Mouse (Mus musculus) Patski (cell line): Measurements from ENCODE around the gene Aldob. TPM values are rescaled to one million over a fixed set of nuclear protein-coding genes. Genes with fewer than 3 reads are reported as not detected.

Experiments used
- ATAC-seq: fragments of 100-300 bp; one replicate; pipeline ENCODE4 v1.8.0; 2021
- CTCF ChIA-PET: fragments of 350-600 bp; sonication (Branson Sonifier 250); formaldehyde crosslinking; loops from one replicate; lab custom pipeline; 2022; ENCODE audit warnings: inconsistent platforms; lab: Charles Lee
- POLR2A ChIA-PET: fragments of 350-600 bp; sonication (Branson Sonifier 250); formaldehyde crosslinking; loops from one replicate; lab custom pipeline; 2022; ENCODE audit warnings: antibody characterized with exemption, inconsistent platforms; lab: Charles Lee
- DNase-seq: peaks from one replicate; pipeline ENCODE4 v3.0.0-alpha.2; 2011; ENCODE audit warnings: low read depth, low spot score
- H3K27me3 ChIP-seq: fragments of 371-371 bp; one replicate; pipeline ENCODE4 v1.5.1; 2021
- CTCF ChIP-seq: fragments of 100-300 bp; IDR thresholded peaks from one replicate; pipeline ENCODE4 v1.5.1; 2021
- in situ Hi-C: fragments of 300-500 bp; cut with MboI; formaldehyde crosslinking; loops from 3 replicates; pipeline ENCODE4 v1.11.1; 2018; ENCODE audit warnings: low pct_unique_long_range_greater_than_20kb, mixed read lengths
- polyA plus RNA-seq: library from polyadenylated mRNA; unstranded; gene quantifications from one replicate; pipeline ENCODE4 v1.2.3, GENCODE M21; 2021

The Aldob gene
- not detected for polyA plus RNA-seq

DNA sequence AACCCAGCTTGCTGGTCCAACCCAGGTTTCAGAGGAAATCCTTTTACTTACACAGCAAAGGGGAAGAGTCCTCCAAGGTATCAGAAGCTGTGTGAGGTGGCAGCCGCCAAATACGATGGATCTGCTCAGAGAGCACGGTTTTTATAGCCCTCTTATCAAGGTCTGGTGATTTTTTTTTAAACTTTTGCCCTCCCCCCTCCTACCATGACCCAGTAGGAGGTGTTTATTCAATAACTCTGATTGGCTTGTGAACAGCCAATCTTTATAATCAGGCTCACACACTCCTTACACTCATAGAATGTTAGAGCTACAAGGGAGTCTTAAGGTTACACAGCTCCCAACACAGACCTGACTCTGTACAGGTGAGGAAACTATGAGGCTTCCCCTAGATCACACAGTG is at the start of gene Aldob:
Aldob (minus strand) TSS at position 164 of the 400 bp plus-strand sequence.
- in situ Hi-C loops, result no loop called here
- CTCF ChIA-PET, result no interaction called here
- DNase-seq, result no peak
- POLR2A ChIA-PET, result no interaction called here
- H3K27me3 ChIP-seq, result peaks cover 3% of the 10 kb centered on the region
- ATAC-seq, result no peak
- TF ChIP-seq CTCF, result no peak

DNA sequence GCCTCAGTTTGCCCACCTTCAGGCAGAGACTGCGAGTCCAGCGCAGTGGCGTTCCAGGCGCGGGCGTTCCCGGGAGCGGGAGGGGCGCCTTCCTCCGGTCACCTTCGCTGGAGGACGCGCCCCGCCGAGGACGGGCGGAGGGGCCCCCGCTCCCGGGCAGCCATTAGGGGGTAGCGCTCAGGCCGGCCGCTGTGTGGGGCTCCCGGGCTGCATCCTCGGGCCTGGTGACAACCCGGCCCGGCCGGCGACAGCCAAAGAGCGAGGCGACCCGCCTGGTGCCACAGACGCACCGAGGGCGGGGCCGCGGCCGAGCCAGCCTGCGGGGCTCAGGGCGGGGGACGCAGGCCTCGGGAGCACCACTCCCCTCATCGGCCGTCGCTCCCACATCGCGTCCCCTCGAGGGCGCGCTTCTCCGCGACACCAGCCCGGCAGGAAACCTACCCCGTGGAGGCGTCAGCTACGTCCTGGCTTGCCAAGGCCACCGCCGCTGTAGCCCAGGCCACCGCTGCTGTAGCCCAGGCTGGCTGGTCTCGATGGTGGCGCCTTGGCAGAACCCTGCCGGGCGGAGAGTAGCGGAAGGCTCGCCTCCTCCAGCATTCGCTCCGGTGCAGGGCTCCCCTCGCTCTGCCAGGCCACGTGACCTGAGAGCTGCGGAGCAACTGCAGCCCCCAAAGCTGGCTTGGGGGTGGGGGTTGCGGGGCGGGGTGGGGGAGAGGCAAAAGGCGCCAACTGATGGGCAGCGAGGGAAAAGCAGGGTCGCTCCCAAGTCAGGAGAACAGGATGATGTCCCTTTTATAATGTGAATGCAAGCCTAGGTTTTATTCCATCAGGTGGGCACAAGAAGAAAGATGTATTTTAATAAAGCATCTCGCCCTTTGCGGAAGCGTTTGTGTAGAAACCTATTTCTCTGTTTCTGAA is 48.1 kb upstream of the Aldob start, which contains the start of gene Tmem246:
Tmem246 (minus strand) TSS at position 694 of the 918 bp plus-strand sequence.
- ChIA-PET POLR2A (no interaction called here), CTCF (no interaction called here)
- TF ChIP-seq CTCF, result no peak
- in situ Hi-C loops, result no loop called here
- ATAC-seq (peak; percentile 31), DNase-seq (no peak)
- peaks cover 32% of the 10 kb centered on the region for H3K27me3 ChIP-seq

DNA sequence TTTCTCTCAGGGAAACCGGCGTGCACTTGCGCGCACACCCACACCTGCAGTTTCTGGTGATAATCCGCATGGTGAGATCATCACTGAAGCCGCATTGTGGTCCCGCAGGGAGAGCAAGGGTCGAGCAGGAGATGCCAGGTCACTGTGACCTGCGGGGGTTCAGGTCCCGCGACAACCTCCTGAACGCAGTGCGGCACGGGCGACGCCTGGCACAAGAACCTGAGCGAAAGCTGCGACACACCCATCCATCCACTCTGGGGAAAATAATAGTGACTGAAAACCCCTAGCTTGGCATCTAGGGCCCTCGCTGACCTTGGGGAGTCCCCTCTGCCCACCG is 47.5 kb upstream of the Aldob start:
- TF ChIP-seq CTCF, result no peak
- peaks cover 32% of the 10 kb centered on the region for H3K27me3 ChIP-seq
- in situ Hi-C loops, result no loop called here
- ChIA-PET CTCF (no interaction called here), POLR2A (no interaction called here)
- ATAC-seq (no peak), DNase-seq (no peak)

DNA sequence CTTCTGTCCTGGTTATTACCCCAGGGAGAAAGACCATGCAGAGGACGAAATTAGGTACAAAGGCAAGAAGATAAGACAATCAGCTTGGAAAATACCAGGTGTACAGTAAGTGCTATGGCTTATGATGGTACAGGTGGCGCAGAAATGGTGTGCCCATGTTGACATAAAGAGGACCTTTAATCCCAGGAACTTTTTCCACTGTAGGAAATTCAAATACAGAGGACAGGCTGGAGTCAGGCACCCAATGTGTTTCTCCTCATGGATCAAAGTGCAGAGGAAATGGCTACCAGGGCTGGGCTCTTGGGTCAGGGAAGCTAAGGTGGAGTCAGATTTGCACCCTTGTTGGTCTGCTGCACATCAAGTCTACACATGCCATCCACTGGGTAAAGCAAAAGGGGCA is 40.8 kb upstream of the Aldob start:
- DNase-seq, result no peak
- no peak for ATAC-seq
- no peak for TF ChIP-seq CTCF
- POLR2A ChIA-PET, result no interaction called here
- peaks cover 5% of the 10 kb centered on the region for H3K27me3 ChIP-seq
- in situ Hi-C loops, result no loop called here
- CTCF ChIA-PET, result no interaction called here

DNA sequence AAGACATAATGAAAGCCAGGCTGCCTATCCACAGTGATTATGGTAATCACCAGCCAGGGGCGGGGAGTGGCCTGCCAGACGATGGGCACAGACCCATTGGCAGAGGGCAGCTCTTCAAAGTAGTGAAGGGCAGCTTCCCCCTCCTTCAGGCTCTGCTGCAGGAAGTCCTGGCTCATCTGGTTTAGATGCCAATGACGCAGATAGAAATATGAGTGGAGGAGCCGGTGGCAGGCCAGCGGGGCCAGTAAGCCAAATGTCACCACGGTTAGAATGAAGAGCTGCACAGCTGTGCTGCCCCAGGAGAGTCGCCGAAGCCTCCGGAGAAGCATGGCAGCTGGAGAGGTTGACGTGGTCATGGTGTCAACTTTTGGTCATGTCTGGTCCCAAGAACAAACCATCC is 37.5 kb upstream of the Aldob start:
- no peak for DNase-seq
- ATAC-seq, result no peak
- TF ChIP-seq CTCF, result no peak
- peaks cover 3% of the 10 kb centered on the region for H3K27me3 ChIP-seq
- in situ Hi-C loops, result no loop called here
- ChIA-PET CTCF (interaction anchor here (0.9 kb wide), 1 partner anchor 19 kb away, joined by 4 read pairs; no protein-coding TSS in a partner anchor), POLR2A (no interaction called here)

DNA sequence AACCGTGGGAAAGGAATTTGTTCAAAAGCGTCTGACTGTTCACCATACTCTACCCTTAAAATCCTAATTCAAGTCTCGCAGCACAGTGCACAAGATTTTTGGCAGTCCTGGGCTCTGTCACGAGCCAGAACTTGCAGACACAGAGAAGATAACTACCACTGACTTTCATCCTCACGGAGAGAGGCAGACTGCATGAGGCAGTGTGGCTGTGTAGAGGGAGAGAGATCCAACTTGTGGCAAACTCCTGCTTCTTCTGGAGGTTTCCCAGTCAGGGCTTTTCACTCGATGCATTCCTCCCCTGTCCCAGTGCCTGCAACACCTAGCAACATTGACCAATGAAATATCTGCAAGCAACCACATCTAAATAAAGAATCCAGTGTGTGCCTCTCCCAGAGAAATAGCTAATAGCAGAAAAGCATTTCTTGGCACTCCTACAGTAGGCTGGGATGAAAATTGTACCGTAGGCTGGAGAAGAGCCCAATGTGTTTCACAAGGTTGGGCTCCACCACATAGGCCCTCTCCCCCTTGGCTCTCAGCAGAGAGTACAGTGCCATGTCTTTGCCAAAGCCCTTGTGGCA is 36.3 kb upstream of the Aldob start:
- CTCF ChIA-PET, result no interaction called here
- no peak for ATAC-seq
- peaks cover 3% of the 10 kb centered on the region for H3K27me3 ChIP-seq
- POLR2A ChIA-PET, result no interaction called here
- DNase-seq, result no peak
- in situ Hi-C loops, result no loop called here
- no peak for TF ChIP-seq CTCF

DNA sequence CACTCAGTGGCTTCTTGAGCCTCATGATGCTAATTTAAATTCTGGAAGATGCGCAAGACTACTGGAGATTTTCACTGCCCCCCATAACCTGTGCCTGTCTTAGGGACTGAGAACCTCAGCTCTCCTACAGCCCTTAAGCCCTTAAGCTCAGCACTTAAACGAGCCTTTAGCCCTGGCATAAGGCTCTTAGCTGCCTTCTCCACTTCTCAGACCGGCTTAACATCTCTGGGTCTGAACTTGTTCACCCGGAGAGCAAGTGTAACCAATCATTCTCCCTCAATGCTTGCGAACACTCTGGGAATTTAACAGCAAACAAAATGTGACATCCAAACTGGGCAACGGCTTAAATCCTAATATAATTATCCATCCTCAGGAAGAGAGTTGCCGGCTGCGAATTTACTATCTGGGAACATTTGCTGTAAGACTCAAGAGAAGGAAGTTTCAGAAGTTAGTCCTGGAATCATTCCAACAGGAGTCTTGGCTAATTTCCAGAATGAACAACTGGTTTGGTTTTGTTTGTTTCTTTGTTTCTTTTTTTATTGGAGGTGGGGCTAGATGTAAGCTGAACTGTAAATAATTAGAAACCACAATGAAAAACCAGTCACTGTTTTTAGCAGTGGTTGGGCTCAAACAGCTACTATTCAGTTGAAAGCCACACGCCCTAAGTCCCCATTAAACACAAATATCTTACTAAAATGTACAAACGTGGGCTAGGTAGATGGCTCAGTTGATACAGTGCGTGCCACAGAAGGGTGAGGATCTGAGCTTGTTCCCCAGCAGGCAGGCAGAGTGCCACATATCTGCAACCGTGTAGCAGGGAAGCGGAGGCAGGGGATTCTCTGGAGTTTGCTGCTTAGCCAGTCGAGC is 34.9 kb upstream of the Aldob start:
- ATAC-seq (peak; percentile 73), DNase-seq (peak; percentile 19)
- ChIA-PET POLR2A (no interaction called here), CTCF (no interaction called here)
- peaks cover 3% of the 10 kb centered on the region for H3K27me3 ChIP-seq
- no peak for TF ChIP-seq CTCF
- in situ Hi-C loops, result no loop called here

DNA sequence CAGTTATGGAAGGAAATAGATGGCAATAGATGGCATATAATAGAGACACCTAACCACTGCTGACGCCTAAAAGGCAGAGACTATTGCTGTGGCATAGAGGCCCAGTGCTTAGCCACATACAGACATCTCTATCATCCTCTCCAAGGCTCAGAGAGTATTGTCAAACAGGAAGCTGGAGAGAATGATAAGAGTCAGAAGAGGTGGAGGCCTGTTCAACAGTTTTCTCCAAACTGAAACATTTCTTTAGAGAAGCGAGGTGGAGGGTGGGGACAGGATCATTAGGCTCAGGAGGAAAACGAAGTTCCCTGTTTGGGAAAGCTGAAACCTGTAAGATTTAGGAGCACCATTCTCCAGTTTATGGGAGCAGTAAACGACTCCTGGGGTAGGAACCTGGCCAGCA is 31.9 kb upstream of the Aldob start:
- POLR2A ChIA-PET, result no interaction called here
- CTCF ChIA-PET, result interaction anchor here (1.1 to 1.7 kb wide), 2 partner anchors 18 to 47 kb away, joined by 3 to 4 read pairs; no protein-coding TSS in a partner anchor
- H3K27me3 ChIP-seq, result no peaks in the 10 kb centered on the region
- in situ Hi-C loops, result no loop called here
- TF ChIP-seq CTCF, result no peak
- DNase-seq (no peak), ATAC-seq (no peak)

DNA sequence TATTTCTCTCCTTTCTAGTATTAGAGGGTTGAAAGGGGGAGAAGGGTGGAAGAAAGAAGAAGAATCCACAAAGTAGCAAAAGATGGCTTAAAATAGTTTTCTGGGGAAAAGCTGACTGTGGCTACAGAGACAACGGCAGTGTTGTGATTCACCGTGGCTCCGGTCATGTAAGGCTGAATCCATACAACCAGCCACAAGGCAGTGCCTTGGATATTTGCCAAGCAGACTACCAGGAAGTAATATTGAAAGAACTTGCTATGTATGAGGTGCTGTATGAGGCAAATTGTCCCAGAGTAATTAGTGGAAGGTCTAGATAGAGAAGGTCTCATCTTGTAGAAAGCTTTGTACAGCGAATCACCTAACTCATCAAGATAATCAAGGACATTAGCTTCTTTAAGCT is 22.8 kb upstream of the Aldob start:
- ATAC-seq (no peak), DNase-seq (no peak)
- ChIA-PET POLR2A (no interaction called here), CTCF (no interaction called here)
- H3K27me3 ChIP-seq, result peaks cover 12% of the 10 kb centered on the region
- no peak for TF ChIP-seq CTCF
- in situ Hi-C loops, result loop anchor here (5.0 kb wide), 1 partner anchor 55 kb away; no protein-coding TSS in a partner anchor

DNA sequence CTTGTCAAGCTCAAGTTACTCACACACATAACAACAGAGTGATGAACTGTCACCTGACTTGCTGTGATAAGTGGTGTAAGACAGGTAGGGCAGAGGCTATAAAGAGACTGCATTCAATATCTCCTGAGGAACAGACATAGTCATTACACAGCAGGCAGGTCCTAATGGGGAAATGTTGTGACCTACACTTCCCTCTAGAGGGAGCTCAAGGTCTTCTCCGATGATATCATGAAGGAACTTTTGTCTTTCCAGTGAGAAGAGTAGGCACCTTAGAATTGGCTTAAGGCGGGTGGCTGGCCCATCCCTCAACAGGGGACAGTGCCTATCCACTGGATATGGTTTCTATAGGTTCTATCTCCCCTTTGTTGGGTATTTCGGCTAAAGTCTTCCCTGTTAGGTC is 18.3 kb upstream of the Aldob start:
- in situ Hi-C loops, result no loop called here
- CTCF ChIA-PET, result interaction anchor here (0.7 to 2.3 kb wide), 10 partner anchors 10 to 65 kb away, joined by 3 to 32 read pairs (median 4); partner anchors contain the start of gene Rnf20
- TF ChIP-seq CTCF, result peak; percentile 76
- peaks cover 5% of the 10 kb centered on the region for H3K27me3 ChIP-seq
- POLR2A ChIA-PET, result no interaction called here
- DNase-seq (peak; percentile 17), ATAC-seq (peak; percentile 74)
